Mouse (Mus musculus): Measurements from ENCODE around the gene Tmem178b. TPM values are rescaled to one million over a fixed set of nuclear protein-coding genes. Genes with fewer than 3 reads are reported as not detected.

The Tmem178b gene
- total and polyA plus RNA-seq, 3 experiments, result 0.51 to 1.3 (median 0.94) TPM

- Histone ChIP-seq H3K36me3 (ENCODE audit: control insufficient read depth, insufficient read depth, low read length) (no peaks in the 10 kb centered on the region), H3K4me3 (no peak overlapping the region), H3K27ac (no peak overlapping the region), H3K79me2 (replicated peaks; ENCODE audit: control insufficient read depth, insufficient read depth, low read length) (no peaks in the 10 kb centered on the region), H3K9ac (ENCODE audit: low read depth, low read length) (no peak overlapping the region), H3K27me3 (ENCODE audit: control insufficient read depth, insufficient read depth, low read length) (no peaks in the 10 kb centered on the region), H3K4me1 (ENCODE audit: control insufficient read depth, insufficient read depth, low read length) (no peaks in the 10 kb centered on the region)
- WGBS, result 73% methylated on average over 6 of the region's 6 CpGs
- DNase-seq, result no peak
- intact Hi-C loops (cut with DNase I), result no loop called here
- TF ChIP-seq CTCF (IDR thresholded peaks at IDR 0.05) (no peak), POLR2A (IDR thresholded peaks at IDR 0.05; ENCODE audit: insufficient read depth, low read depth, low read length) (no peak), EP300 (IDR thresholded peaks at IDR 0.05; ENCODE audit: insufficient read depth, low read depth, low read length) (no peak)
Observed at GRCm38 (mm10) chr6:40068467-40068866, 195.4 kb downstream of the Tmem178b start.

- Histone ChIP-seq H3K27me3 (ENCODE audit: control insufficient read depth, insufficient read depth, low read length) (no peaks in the 10 kb centered on the region), H3K4me3 (no peak overlapping the region), H3K79me2 (replicated peaks; ENCODE audit: control insufficient read depth, insufficient read depth, low read length) (no peaks in the 10 kb centered on the region), H3K27ac (no peak overlapping the region), H3K9ac (ENCODE audit: low read depth, low read length) (no peak overlapping the region), H3K36me3 (ENCODE audit: control insufficient read depth, insufficient read depth, low read length) (no peaks in the 10 kb centered on the region), H3K4me1 (ENCODE audit: control insufficient read depth, insufficient read depth, low read length) (no peaks in the 10 kb centered on the region)
- WGBS, result 42% methylated on average over 3 of the region's 3 CpGs
- no peak for DNase-seq
- intact Hi-C loops (cut with DNase I), result no loop called here
- TF ChIP-seq POLR2A (IDR thresholded peaks at IDR 0.05; ENCODE audit: insufficient read depth, low read depth, low read length), result no peak
- TF ChIP-seq EP300 (IDR thresholded peaks at IDR 0.05; ENCODE audit: insufficient read depth, low read depth, low read length), result no peak
- TF ChIP-seq CTCF (IDR thresholded peaks at IDR 0.05), result no peak
Observed at GRCm38 (mm10) chr6:40071007-40071406, 197.9 kb downstream of the Tmem178b start.

- no peak for TF ChIP-seq EP300 (IDR thresholded peaks at IDR 0.05; ENCODE audit: insufficient read depth, low read depth, low read length)
- H3K36me3 ChIP-seq (ENCODE audit: control insufficient read depth, insufficient read depth, low read length), result no peaks in the 10 kb centered on the region
- H3K27me3 ChIP-seq (ENCODE audit: control insufficient read depth, insufficient read depth, low read length), result no peaks in the 10 kb centered on the region
- DNase-seq, result no peak
- H3K27ac ChIP-seq, result no peak overlapping the region
- intact Hi-C loops (cut with DNase I), result no loop called here
- no peaks in the 10 kb centered on the region for H3K4me1 ChIP-seq (ENCODE audit: control insufficient read depth, insufficient read depth, low read length)
- 19% methylated on average over 1 of the region's 1 CpGs for WGBS
- no peaks in the 10 kb centered on the region for H3K79me2 ChIP-seq (replicated peaks; ENCODE audit: control insufficient read depth, insufficient read depth, low read length)
- H3K9ac ChIP-seq (ENCODE audit: low read depth, low read length), result no peak overlapping the region
- no peak overlapping the region for H3K4me3 ChIP-seq
Observed at GRCm38 (mm10) chr6:40076089-40076488, 203.0 kb downstream of the Tmem178b start.

GRCm38 (mm10) chr6:40076670-40077313 lies 203.7 kb downstream of the Tmem178b start:
- Histone ChIP-seq H3K36me3 (ENCODE audit: control insufficient read depth, insufficient read depth, low read length) (no peaks in the 10 kb centered on the region), H3K27me3 (ENCODE audit: control insufficient read depth, insufficient read depth, low read length) (no peaks in the 10 kb centered on the region), H3K27ac (no peak overlapping the region), H3K79me2 (replicated peaks; ENCODE audit: control insufficient read depth, insufficient read depth, low read length) (no peaks in the 10 kb centered on the region), H3K4me3 (no peak overlapping the region), H3K9ac (ENCODE audit: low read depth, low read length) (no peak overlapping the region), H3K4me1 (ENCODE audit: control insufficient read depth, insufficient read depth, low read length) (no peaks in the 10 kb centered on the region)
- DNase-seq, result no peak
- 86% methylated on average over 5 of the region's 5 CpGs for WGBS
- intact Hi-C loops (cut with DNase I), result no loop called here
- no peak for TF ChIP-seq CTCF (IDR thresholded peaks at IDR 0.05)
- TF ChIP-seq POLR2A (IDR thresholded peaks at IDR 0.05; ENCODE audit: insufficient read depth, low read depth, low read length), result no peak
- no peak for TF ChIP-seq EP300 (IDR thresholded peaks at IDR 0.05; ENCODE audit: insufficient read depth, low read depth, low read length)

GRCm38 (mm10) chr6:40078353-40078752 lies 205.3 kb downstream of the Tmem178b start:
- no peak overlapping the region for H3K9ac ChIP-seq (ENCODE audit: low read depth, low read length)
- H3K27me3 ChIP-seq (ENCODE audit: control insufficient read depth, insufficient read depth, low read length), result no peaks in the 10 kb centered on the region
- TF ChIP-seq POLR2A (IDR thresholded peaks at IDR 0.05; ENCODE audit: insufficient read depth, low read depth, low read length) (no peak), EP300 (IDR thresholded peaks at IDR 0.05; ENCODE audit: insufficient read depth, low read depth, low read length) (no peak), CTCF (IDR thresholded peaks at IDR 0.05) (no peak)
- no peaks in the 10 kb centered on the region for H3K36me3 ChIP-seq (ENCODE audit: control insufficient read depth, insufficient read depth, low read length)
- no peak overlapping the region for H3K27ac ChIP-seq
- H3K4me1 ChIP-seq (ENCODE audit: control insufficient read depth, insufficient read depth, low read length), result no peaks in the 10 kb centered on the region
- intact Hi-C loops (cut with DNase I), result no loop called here
- no peak for DNase-seq
- no peaks in the 10 kb centered on the region for H3K79me2 ChIP-seq (replicated peaks; ENCODE audit: control insufficient read depth, insufficient read depth, low read length)
- WGBS, result 72% methylated on average over 3 of the region's 3 CpGs
- H3K4me3 ChIP-seq, result no peak overlapping the region

GRCm38 (mm10) chr6:40083726-40084125 lies 210.7 kb downstream of the Tmem178b start:
- intact Hi-C loops (cut with DNase I), result no loop called here
- 74% methylated on average over 3 of the region's 3 CpGs for WGBS
- TF ChIP-seq CTCF (IDR thresholded peaks at IDR 0.05) (no peak), POLR2A (IDR thresholded peaks at IDR 0.05; ENCODE audit: insufficient read depth, low read depth, low read length) (no peak), EP300 (IDR thresholded peaks at IDR 0.05; ENCODE audit: insufficient read depth, low read depth, low read length) (no peak)

More at GRCm38 (mm10) chr6:40083726-40084125, 210.7 kb downstream of the Tmem178b start:
- Histone ChIP-seq H3K36me3 (ENCODE audit: control insufficient read depth, insufficient read depth, low read length) (no peaks in the 10 kb centered on the region), H3K4me1 (ENCODE audit: control insufficient read depth, insufficient read depth, low read length) (no peaks in the 10 kb centered on the region), H3K4me3 (no peak overlapping the region), H3K27ac (no peak overlapping the region), H3K27me3 (ENCODE audit: control insufficient read depth, insufficient read depth, low read length) (no peaks in the 10 kb centered on the region), H3K9ac (ENCODE audit: low read depth, low read length) (no peak overlapping the region), H3K79me2 (replicated peaks; ENCODE audit: control insufficient read depth, insufficient read depth, low read length) (no peaks in the 10 kb centered on the region)
- no peak for DNase-seq

Measured in heart, adult 2 months (tissue).